Mouse (Mus musculus) central nervous system, embryonic 14 days (tissue): Measurements from ENCODE around the gene Srcin1. TPM values are rescaled to one million over a fixed set of nuclear protein-coding genes. Genes with fewer than 3 reads are reported as not detected.

Source experiments
- polyA plus RNA-seq: library from polyadenylated mRNA; depleted of rRNA; stranded (reverse); fragments of >200 nt; gene quantifications from 2 replicates; pipeline ENCODE4 v1.2.3, GENCODE M21; 2012; rRNA removed

Srcin1 gene
- polyA plus RNA-seq: 43.7 and 46.2 TPM in 2 replicates

GRCm38 (mm10) chr11:97576136-97576906 lies at the start of gene Srcin1:
Gene Srcin1, minus strand, starts transcription at chr11:97576186.

GRCm38 (mm10) chr11:97499865-97500719 lies 75.9 kb downstream of the Srcin1 start, which contains the start of gene 4933428G20Rik:
Gene 4933428G20Rik, minus strand, starts transcription at chr11:97500340.

Other genes with a start within 250 kb of the Srcin1 start
- gene Gpr179, start 224.1 kb downstream of the Srcin1 start, polyA plus RNA-seq: 0.31 and 0.36 TPM in 2 replicates
- 27.7 and 31.3 TPM in 2 replicates for gene Socs7, start 213.6 kb downstream of the Srcin1 start, polyA plus RNA-seq
- 22.6 and 28.7 TPM in 2 replicates for gene Arhgap23, start 160.7 kb downstream of the Srcin1 start, polyA plus RNA-seq
- 0.13 and 0.14 TPM in 2 replicates for gene 4933428G20Rik, start 75.8 kb downstream of the Srcin1 start, polyA plus RNA-seq
- 7.0 and 8.6 TPM in 2 replicates for gene Epop, start 53.5 kb upstream of the Srcin1 start, polyA plus RNA-seq
- gene Mllt6, start 87.2 kb upstream of the Srcin1 start, polyA plus RNA-seq: 37.3 and 40.5 TPM in 2 replicates
- gene Cisd3, start 109.6 kb upstream of the Srcin1 start, polyA plus RNA-seq: 11.5 and 16.3 TPM in 2 replicates
- gene Pcgf2, start 124.3 kb upstream of the Srcin1 start, polyA plus RNA-seq: 168 TPM in 2 replicates
- gene Psmb3, start 127.2 kb upstream of the Srcin1 start, polyA plus RNA-seq: 368 and 390 TPM in 2 replicates
- 61.3 and 61.4 TPM in 2 replicates for gene Pip4k2b, start 168.5 kb upstream of the Srcin1 start, polyA plus RNA-seq
- 20.4 and 21.1 TPM in 2 replicates for gene Cwc25, start 190.4 kb upstream of the Srcin1 start, polyA plus RNA-seq
- gene 1700001P01Rik, start 199.7 kb upstream of the Srcin1 start, polyA plus RNA-seq: 0.66 and 1.1 TPM in 2 replicates
- gene Rpl23, start 206.3 kb upstream of the Srcin1 start, polyA plus RNA-seq: 719 and 817 TPM in 2 replicates
- gene Lasp1, start 222.8 kb upstream of the Srcin1 start, polyA plus RNA-seq: 104 and 115 TPM in 2 replicates